Mouse (Mus musculus): ENCODE results near the gene Ndrg3.
"Not testable (repeated sequence)": the region's sequence is repeated elsewhere in the genome, so short reads cannot be mapped to it uniquely, and the experiment has no call there.

Ndrg3 gene

DNA sequence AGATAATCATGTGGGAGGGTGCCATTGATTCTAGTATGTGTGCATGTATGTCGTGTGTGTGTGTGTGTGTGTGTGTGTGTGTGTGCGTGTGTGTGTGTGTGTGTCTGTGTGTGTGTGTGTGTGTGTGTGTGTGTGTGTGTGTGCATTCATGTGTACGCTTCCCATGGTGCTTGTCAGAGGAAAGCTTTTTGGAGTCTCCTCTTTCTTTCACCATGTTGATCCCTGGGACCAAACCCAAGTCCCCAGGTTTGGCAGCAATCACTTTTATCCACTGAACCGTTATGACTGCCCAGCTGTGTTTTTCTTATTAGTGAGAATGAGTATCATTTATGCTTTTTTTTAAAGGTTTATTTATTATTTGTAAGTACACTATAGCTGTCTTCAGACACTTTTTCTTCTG is 89.4 kb downstream of the Ndrg3 start:
- not testable (repeated sequence) for DNase-seq (ENCODE audit: low spot score in 2 of 2)

- no peak for DNase-seq (ENCODE audit: low spot score in 2 of 2)
These were observed 90.0 kb downstream of the Ndrg3 start for GRCm38 (mm10) chr2:156901883-156902282.

- DNase-seq (ENCODE audit: low spot score in 2 of 2), result no peak
These were observed 90.5 kb downstream of the Ndrg3 start for GRCm38 (mm10) chr2:156901344-156901743.

DNA sequence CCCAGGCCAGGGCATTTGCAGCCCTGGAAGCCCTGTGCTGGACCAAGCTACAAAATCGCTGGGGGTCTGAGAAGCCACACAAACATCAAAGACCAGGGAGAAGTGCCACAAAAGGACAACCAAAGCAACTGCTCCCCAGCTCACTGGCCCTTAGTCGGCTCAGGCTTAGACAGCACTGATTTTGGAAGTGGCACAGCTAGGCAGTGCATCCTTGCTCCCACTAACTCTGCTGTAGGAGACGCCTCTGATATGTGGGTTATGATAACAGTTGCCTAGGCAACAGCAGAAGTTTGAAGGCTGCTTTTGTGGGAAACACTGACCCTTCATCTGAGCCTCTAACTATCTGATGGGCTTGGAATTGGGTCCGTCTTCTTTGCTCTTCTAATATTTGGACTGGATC is 92.7 kb downstream of the Ndrg3 start:
- DNase-seq (ENCODE audit: low spot score in 2 of 2), result no peak

DNA sequence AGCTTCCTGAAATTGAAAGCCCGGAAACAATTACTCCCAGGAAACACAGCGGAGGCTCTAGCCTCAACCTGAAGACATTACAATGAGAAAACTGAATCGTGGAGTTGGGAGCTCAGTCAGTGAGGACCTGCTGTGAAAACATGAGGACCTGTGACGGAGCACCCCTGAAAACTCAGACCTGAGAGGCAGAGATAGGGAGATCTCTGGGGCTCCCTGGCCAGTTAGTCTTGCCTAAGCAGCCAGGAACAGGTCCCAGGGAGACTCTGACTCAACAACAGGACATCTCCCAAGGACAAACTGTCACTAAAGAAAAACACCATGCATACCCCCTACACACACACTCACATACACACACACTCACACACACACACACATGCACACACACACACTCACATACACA is 93.5 kb downstream of the Ndrg3 start:
- no peak for DNase-seq (ENCODE audit: low spot score in 2 of 2)

GRCm38 (mm10) chr2:156897034-156897433 is 94.8 kb downstream of the Ndrg3 start:
- DNase-seq (ENCODE audit: low spot score in 2 of 2), result peak; percentile 47 to 56

GRCm38 (mm10) chr2:156896384-156896914 is 95.4 kb downstream of the Ndrg3 start:
- no peak for DNase-seq (ENCODE audit: low spot score in 2 of 2)

DNA sequence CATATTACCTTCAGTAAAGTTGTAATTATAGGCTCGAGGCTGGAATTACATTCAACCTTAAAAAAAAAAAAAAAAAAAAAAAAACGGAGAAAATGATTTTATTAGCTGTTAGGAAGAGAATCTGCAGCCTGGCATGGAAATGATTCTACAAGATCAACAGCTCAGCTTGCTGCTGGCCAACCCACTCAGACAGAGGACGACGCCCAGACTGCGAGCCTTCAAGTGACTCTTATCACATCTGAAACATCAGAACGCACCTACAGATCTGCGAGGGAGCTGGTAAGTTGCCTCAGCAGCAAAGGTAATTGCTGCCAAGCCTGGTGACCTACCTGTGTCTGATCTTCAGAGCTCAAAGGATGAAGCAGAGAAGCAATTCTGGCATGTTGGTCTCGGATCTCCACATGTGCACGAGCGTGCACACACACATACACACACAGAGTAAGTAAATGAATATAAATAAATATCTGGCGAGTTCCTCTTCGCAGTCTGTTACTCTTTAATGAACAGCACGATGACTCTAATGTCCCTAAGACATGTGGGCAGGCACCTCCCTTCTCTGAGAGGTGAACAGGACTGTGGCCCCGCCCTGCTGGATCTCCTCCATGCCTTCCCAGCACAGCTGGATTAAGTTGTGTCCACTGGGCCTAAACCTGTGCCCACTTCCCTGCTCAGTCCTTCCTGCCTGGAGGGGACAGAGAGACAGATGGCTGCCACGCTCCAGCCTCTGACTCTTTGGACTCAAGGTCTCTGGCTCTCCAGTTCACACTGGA is 97.2 kb downstream of the Ndrg3 start:
- DNase-seq (ENCODE audit: low spot score in 2 of 2), result no peak

DNA sequence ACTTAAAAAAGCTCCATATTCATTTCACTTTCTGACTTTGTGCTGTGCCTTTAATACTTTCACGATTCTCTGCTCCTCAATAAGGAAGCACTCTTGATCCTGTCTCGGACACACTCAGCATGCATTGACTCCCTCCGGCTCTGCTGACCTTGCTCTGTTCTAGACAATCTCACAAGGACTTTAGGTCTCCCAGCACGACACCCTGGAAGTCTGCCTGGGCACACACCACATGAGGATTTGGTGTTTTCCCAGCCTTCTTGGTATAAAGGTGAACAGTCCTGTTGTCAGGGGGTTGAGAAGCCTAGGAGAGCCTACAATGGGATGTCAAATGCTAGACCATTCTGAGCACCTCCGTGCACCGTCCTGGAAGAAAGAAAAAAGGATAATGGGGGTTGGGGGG is 99.0 kb downstream of the Ndrg3 start:
- DNase-seq (ENCODE audit: low spot score in 2 of 2), result no peak

- no peak for DNase-seq (ENCODE audit: low spot score in 2 of 2)
These were observed 99.6 kb downstream of the Ndrg3 start for GRCm38 (mm10) chr2:156892240-156892639.

DNA sequence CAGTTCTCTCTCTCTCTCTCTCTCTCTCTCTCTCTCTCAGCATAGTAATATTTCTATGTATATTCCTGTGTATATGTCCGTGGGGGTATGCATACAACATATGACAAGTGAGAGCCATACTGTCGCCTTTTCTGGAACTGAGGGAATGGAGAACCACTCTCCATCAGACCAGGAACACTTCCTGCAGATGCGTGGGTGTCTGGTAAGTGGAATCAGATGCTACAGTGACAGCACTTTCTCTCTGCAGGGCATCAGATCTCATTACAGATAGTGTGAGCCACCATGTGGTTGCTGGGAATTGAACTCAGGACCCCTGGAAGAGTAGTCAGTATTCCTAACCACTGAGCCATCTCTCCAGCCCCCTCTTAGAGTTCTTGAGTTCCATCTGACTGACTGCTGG is 103.4 kb downstream of the Ndrg3 start:
- DNase-seq (ENCODE audit: low spot score in 2 of 2), result no peak

GRCm38 (mm10) chr2:156887017-156887416 is 104.8 kb downstream of the Ndrg3 start, which contains the start of gene Sla2:
Sla2 (minus strand) TSS chr2:156887192.
- DNase-seq (ENCODE audit: low spot score in 2 of 2), result no peak

DNA sequence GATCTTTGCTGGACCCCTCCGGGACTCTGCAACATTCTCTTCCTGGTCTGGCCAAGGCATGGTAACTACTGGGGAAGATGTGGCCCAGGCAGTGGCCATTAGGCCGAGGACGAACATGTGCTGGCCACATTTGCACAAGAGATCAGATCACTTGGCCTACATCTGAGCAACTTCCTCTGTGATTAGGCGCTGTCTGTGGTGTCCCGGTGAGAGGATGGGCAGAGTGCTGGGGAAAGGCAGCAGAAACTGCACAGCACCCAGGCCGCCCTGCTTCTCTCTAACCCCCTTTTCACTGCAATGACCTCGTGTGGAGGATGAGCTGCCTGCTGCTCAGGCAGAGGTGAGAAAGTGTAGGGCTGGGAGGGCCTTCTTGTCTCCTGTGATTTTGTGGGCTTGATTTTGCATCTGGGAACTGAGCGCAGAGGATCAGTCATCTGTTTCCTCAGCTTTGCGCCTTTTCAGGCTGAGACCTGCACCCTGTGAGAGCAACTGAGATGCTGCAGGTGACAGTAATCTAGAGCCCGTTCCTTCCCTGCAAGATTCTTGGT is 105.7 kb downstream of the Ndrg3 start:
- DNase-seq (ENCODE audit: low spot score in 2 of 2), result no peak

GRCm38 (mm10) chr2:156885666-156886065 is 106.2 kb downstream of the Ndrg3 start:
- not testable (repeated sequence) for DNase-seq (ENCODE audit: low spot score in 2 of 2)

- no peak for DNase-seq (ENCODE audit: low spot score in 2 of 2)
These were observed 107.3 kb downstream of the Ndrg3 start for GRCm38 (mm10) chr2:156884396-156885211.

GRCm38 (mm10) chr2:156882431-156883001 is 109.3 kb downstream of the Ndrg3 start:
- DNase-seq (ENCODE audit: low spot score in 2 of 2), result no peak

- DNase-seq (ENCODE audit: low spot score in 2 of 2), result no peak
These were observed 112.3 kb downstream of the Ndrg3 start for GRCm38 (mm10) chr2:156879541-156879940.

DNA sequence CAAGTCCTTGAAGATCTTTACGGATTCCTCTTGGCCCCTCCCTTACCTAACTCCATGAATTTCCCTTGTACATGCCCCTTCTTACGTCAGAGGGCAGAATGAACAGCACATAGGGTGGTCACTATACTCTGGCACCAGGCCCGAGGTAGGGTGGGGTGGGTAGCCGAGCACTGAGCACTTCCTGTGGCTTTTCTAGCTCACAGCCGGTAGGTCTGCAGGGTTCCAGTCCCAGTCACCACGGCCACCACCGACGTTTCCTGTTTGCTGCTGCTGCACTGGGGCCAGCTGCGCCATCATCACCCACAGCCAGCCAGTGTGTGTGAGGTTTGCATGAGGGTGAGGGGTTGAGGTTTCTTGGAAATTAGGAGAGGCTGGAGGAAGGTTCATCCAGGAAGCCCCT is 114.1 kb downstream of the Ndrg3 start:
- no peak for DNase-seq (ENCODE audit: low spot score in 2 of 2)
